Mouse (Mus musculus): ENCODE data around the gene Gm10959. TPM values are rescaled to one million over a fixed set of nuclear protein-coding genes. Genes with fewer than 3 reads are reported as not detected.
A peak's percentile ranks its signal among the peaks of the same experiment; 100 is the strongest.

Gm10959 gene
- polyA plus RNA-seq, 1 experiment, result not detected

- no peaks in the 10 kb centered on the region for H3K4me1 ChIP-seq (ENCODE audit: control insufficient read depth, insufficient read depth, low read length)
- WGBS, result 83% methylated on average over 5 of the region's 5 CpGs
- TF ChIP-seq POLR2A (IDR thresholded peaks at IDR 0.05; ENCODE audit: borderline replicate concordance, insufficient read depth, low read length) (no peak), CTCF (IDR thresholded peaks at IDR 0.05; ENCODE audit: borderline replicate concordance, insufficient read depth, low read depth, low read length) (no peak)
Measured at GRCm38 (mm10) chr3:122915493-122915892, 3.7 kb downstream of the Gm10959 start.

GRCm38 (mm10) chr3:122907841-122908240 lies 11.3 kb downstream of the Gm10959 start:
- no peak overlapping the region for H3K27ac ChIP-seq (ENCODE audit: insufficient read depth, low read length)
- no peaks in the 10 kb centered on the region for H3K27me3 ChIP-seq (ENCODE audit: control insufficient read depth, insufficient read depth, low read length)
- TF ChIP-seq CTCF (IDR thresholded peaks at IDR 0.05; ENCODE audit: borderline replicate concordance, insufficient read depth, low read depth, low read length) (no peak), POLR2A (IDR thresholded peaks at IDR 0.05; ENCODE audit: borderline replicate concordance, insufficient read depth, low read length) (no peak)
- 73% methylated on average over 2 of the region's 2 CpGs for WGBS
- DNase-seq, result no peak
- no peaks in the 10 kb centered on the region for H3K4me1 ChIP-seq (ENCODE audit: control insufficient read depth, insufficient read depth, low read length)
- no peak overlapping the region for H3K4me3 ChIP-seq (replicated peaks; ENCODE audit: insufficient read depth, low read depth, low read length)

More at GRCm38 (mm10) chr3:122915493-122915892, 3.7 kb downstream of the Gm10959 start:
- Histone ChIP-seq H3K27ac (ENCODE audit: insufficient read depth, low read length) (no peak overlapping the region), H3K4me3 (replicated peaks; ENCODE audit: insufficient read depth, low read depth, low read length) (no peak overlapping the region), H3K27me3 (ENCODE audit: control insufficient read depth, insufficient read depth, low read length) (no peaks in the 10 kb centered on the region)
- no peak for DNase-seq

- Histone ChIP-seq H3K4me1 (ENCODE audit: control insufficient read depth, insufficient read depth, low read length) (no peaks in the 10 kb centered on the region), H3K27ac (ENCODE audit: insufficient read depth, low read length) (no peak overlapping the region), H3K4me3 (replicated peaks; ENCODE audit: insufficient read depth, low read depth, low read length) (no peak overlapping the region), H3K27me3 (ENCODE audit: control insufficient read depth, insufficient read depth, low read length) (no peaks in the 10 kb centered on the region)
- no peak for TF ChIP-seq POLR2A (IDR thresholded peaks at IDR 0.05; ENCODE audit: borderline replicate concordance, insufficient read depth, low read length)
- TF ChIP-seq CTCF (IDR thresholded peaks at IDR 0.05; ENCODE audit: borderline replicate concordance, insufficient read depth, low read depth, low read length), result peak; percentile 69
- 42% methylated on average over 12 of the region's 12 CpGs for WGBS
- DNase-seq, result peak in 1 of 2 experiments; percentile 22
Measured at GRCm38 (mm10) chr3:122903746-122904433, 15.3 kb downstream of the Gm10959 start.

- Histone ChIP-seq H3K27me3 (ENCODE audit: control insufficient read depth, insufficient read depth, low read length) (no peaks in the 10 kb centered on the region), H3K27ac (ENCODE audit: insufficient read depth, low read length) (no peak overlapping the region), H3K4me3 (replicated peaks; ENCODE audit: insufficient read depth, low read depth, low read length) (no peak overlapping the region), H3K4me1 (ENCODE audit: control insufficient read depth, insufficient read depth, low read length) (no peaks in the 10 kb centered on the region)
- WGBS, result 59% methylated on average over 6 of the region's 6 CpGs
- DNase-seq, result no peak
- TF ChIP-seq CTCF (IDR thresholded peaks at IDR 0.05; ENCODE audit: borderline replicate concordance, insufficient read depth, low read depth, low read length) (no peak), POLR2A (IDR thresholded peaks at IDR 0.05; ENCODE audit: borderline replicate concordance, insufficient read depth, low read length) (no peak)
Measured at GRCm38 (mm10) chr3:122898254-122898653, 20.9 kb downstream of the Gm10959 start.

GRCm38 (mm10) chr3:122895189-122895731 lies 23.9 kb downstream of the Gm10959 start:
- Histone ChIP-seq H3K27me3 (ENCODE audit: control insufficient read depth, insufficient read depth, low read length) (no peaks in the 10 kb centered on the region), H3K4me3 (replicated peaks; ENCODE audit: insufficient read depth, low read depth, low read length) (no peak overlapping the region), H3K27ac (ENCODE audit: insufficient read depth, low read length) (no peak overlapping the region), H3K4me1 (ENCODE audit: control insufficient read depth, insufficient read depth, low read length) (no peaks in the 10 kb centered on the region)
- TF ChIP-seq CTCF (IDR thresholded peaks at IDR 0.05; ENCODE audit: borderline replicate concordance, insufficient read depth, low read depth, low read length) (no peak), POLR2A (IDR thresholded peaks at IDR 0.05; ENCODE audit: borderline replicate concordance, insufficient read depth, low read length) (no peak)
- WGBS, result 91% methylated on average over 11 of the region's 11 CpGs
- no peak for DNase-seq

GRCm38 (mm10) chr3:122894772-122895171 lies 24.4 kb downstream of the Gm10959 start, which contains the start of gene Fabp2:
Gene Fabp2 (plus strand): TSS chr3:122895072.
- DNase-seq, result no peak
- 94% methylated on average over 3 of the region's 3 CpGs for WGBS
- Histone ChIP-seq H3K4me1 (ENCODE audit: control insufficient read depth, insufficient read depth, low read length) (no peaks in the 10 kb centered on the region), H3K4me3 (replicated peaks; ENCODE audit: insufficient read depth, low read depth, low read length) (no peak within 1 kb of the TSS), H3K27me3 (ENCODE audit: control insufficient read depth, insufficient read depth, low read length) (no peaks in the 10 kb centered on the region), H3K27ac (ENCODE audit: insufficient read depth, low read length) (no peak within 1 kb of the TSS)
- TF ChIP-seq POLR2A (IDR thresholded peaks at IDR 0.05; ENCODE audit: borderline replicate concordance, insufficient read depth, low read length) (no peak), CTCF (IDR thresholded peaks at IDR 0.05; ENCODE audit: borderline replicate concordance, insufficient read depth, low read depth, low read length) (no peak)

GRCm38 (mm10) chr3:122888371-122888819 lies 30.8 kb downstream of the Gm10959 start:
- Histone ChIP-seq H3K4me3 (replicated peaks; ENCODE audit: insufficient read depth, low read depth, low read length) (no peak overlapping the region), H3K27ac (ENCODE audit: insufficient read depth, low read length) (no peak overlapping the region), H3K4me1 (ENCODE audit: control insufficient read depth, insufficient read depth, low read length) (no peaks in the 10 kb centered on the region), H3K27me3 (ENCODE audit: control insufficient read depth, insufficient read depth, low read length) (no peaks in the 10 kb centered on the region)
- WGBS, result 86% methylated on average over 5 of the region's 5 CpGs
- no peak for TF ChIP-seq CTCF (IDR thresholded peaks at IDR 0.05; ENCODE audit: borderline replicate concordance, insufficient read depth, low read depth, low read length)
- no peak for TF ChIP-seq POLR2A (IDR thresholded peaks at IDR 0.05; ENCODE audit: borderline replicate concordance, insufficient read depth, low read length)
- no peak for DNase-seq
